Mouse (Mus musculus) retina, adult 2 months (tissue): ENCODE data around the gene Rps15.

ENCODE experiments used
- DNase-seq: peaks from one replicate; pipeline ENCODE4 v3.0.0-alpha.2; 2012; ENCODE audit warnings: low read depth, low spot score

Gene Rps15

GRCm38 (mm10) chr10:80341491-80342304 is 49.4 kb downstream of the Rps15 start:
- DNase-seq = no peak

GRCm38 (mm10) chr10:80342305-80342748 is 50.1 kb downstream of the Rps15 start:
- no peak for DNase-seq

GRCm38 (mm10) chr10:80342749-80343424 is 50.6 kb downstream of the Rps15 start:
- DNase-seq = no peak

- no peak for DNase-seq
Measured at GRCm38 (mm10) chr10:80343425-80343895, 51.2 kb downstream of the Rps15 start.
